Mouse (Mus musculus) lung, postnatal 0 days (tissue): ENCODE data around the gene Smc5.

ENCODE experiments used
- CTCF ChIP-seq: IDR thresholded peaks from 2 replicates; pipeline ENCODE4 v1.5.1; 2016; ENCODE audit warnings: antibody characterized with exemption, mild to moderate bottlenecking
- EP300 ChIP-seq: IDR thresholded peaks from 2 replicates; pipeline ENCODE4 v1.6.1; 2016; ENCODE audit warnings: antibody characterized with exemption, mild to moderate bottlenecking, control low read depth

GRCm38 (mm10) chr19:23299987-23300386 is 26.3 kb upstream of the Smc5 start:
- TF ChIP-seq CTCF (no peak), EP300 (no peak)
